Mouse (Mus musculus) midbrain, postnatal 0 days (tissue): ENCODE measurements around the gene Olfr347. TPM values are rescaled to one million over a fixed set of nuclear protein-coding genes. Genes with fewer than 3 reads are reported as not detected.

Experiments
- ATAC-seq: fragments of 200-750 bp; cut with Nextera tagmentation; 2 replicates; pipeline ENCODE4 v1.8.0; 2017; ENCODE audit warnings: moderate number of reproducible peaks, mild to moderate bottlenecking, moderate TSS enrichment, moderate library complexity; ENCODE audit not compliant: low FRiP score
- DNase-seq: peaks from one replicate; pipeline ENCODE4 v3.0.0-alpha.2; 2015; ENCODE audit warnings: low spot score
- H3K27ac ChIP-seq: fragments of 300-500 bp; sonication (generic); 2 replicates; pipeline ENCODE4 v1.5.1; 2014; ENCODE audit warnings: low read depth, mild to moderate bottlenecking, low read length, mixed read lengths
- H3K27me3 ChIP-seq: fragments of 300-500 bp; sonication (generic); 2 replicates; pipeline ENCODE4 v1.6.1; 2014; ENCODE audit warnings: low read length, control low read depth, mixed read lengths; ENCODE audit not compliant: insufficient read depth
- H3K36me3 ChIP-seq: fragments of 300-500 bp; sonication (generic); 2 replicates; pipeline ENCODE4 v1.6.1; 2014; ENCODE audit warnings: low read length, control low read depth, mixed read lengths; ENCODE audit not compliant: insufficient read depth
- H3K4me1 ChIP-seq: fragments of 300-500 bp; sonication (generic); 2 replicates; pipeline ENCODE4 v1.6.1; 2014; ENCODE audit warnings: mild to moderate bottlenecking, control low read depth, antibody characterized with exemption, low read length, mixed read lengths; ENCODE audit not compliant: insufficient read depth
- H3K4me2 ChIP-seq: fragments of 300-500 bp; sonication (generic); 2 replicates; pipeline ENCODE4 v1.6.1; 2014; ENCODE audit warnings: low read depth, mild to moderate bottlenecking, low read length, mixed read lengths; ENCODE audit not compliant: poor library complexity, severe bottlenecking
- H3K4me3 ChIP-seq: fragments of 300-500 bp; sonication (generic); 2 replicates; pipeline ENCODE4 v1.5.1; 2014; ENCODE audit warnings: low read depth, mild to moderate bottlenecking, low read length, moderate library complexity
- H3K9ac ChIP-seq: fragments of 300-500 bp; sonication (generic); replicated peaks from 2 replicates; pipeline ENCODE4 v1.6.1; 2014; ENCODE audit warnings: mild to moderate bottlenecking, low read length, moderate library complexity, mixed read lengths; ENCODE audit not compliant: poor library complexity, severe bottlenecking
- H3K9me3 ChIP-seq: fragments of 300-500 bp; sonication (generic); 2 replicates; pipeline ENCODE4 v1.6.1; 2016; ENCODE audit warnings: low read length, control low read depth
- CTCF ChIP-seq: IDR thresholded peaks from 2 replicates; pipeline ENCODE4 v1.5.1; 2016; ENCODE audit warnings: antibody characterized with exemption, mild to moderate bottlenecking
- WGBS: fragments of 180-500 bp; shearing (Covaris S2); extraction: QIAGEN DNeasy Blood & Tissue Kit; methylation state at CpG from one replicate; pipeline ENCODE4 v1.1.7; 2014; 5-methylcytosine and 5-hydroxymethylcytosine counted together
- polyA plus RNA-seq: library from polyadenylated mRNA; unstranded; fragments of >200 nt; fragmentation: Nextera tagmentation; extraction: Ambion mirVana; gene quantifications from 2 replicates; pipeline ENCODE4 v1.2.1, GENCODE M21; 2015
- total RNA-seq: library from RNA; depleted of rRNA; stranded (reverse); fragments of >200 nt; gene quantifications from 2 replicates; pipeline ENCODE4 v1.2.3, GENCODE M21; 2014; rRNA removed

The Olfr347 gene
- not detected in 2 replicates for total RNA-seq
- polyA plus RNA-seq: not detected in 2 replicates

DNA sequence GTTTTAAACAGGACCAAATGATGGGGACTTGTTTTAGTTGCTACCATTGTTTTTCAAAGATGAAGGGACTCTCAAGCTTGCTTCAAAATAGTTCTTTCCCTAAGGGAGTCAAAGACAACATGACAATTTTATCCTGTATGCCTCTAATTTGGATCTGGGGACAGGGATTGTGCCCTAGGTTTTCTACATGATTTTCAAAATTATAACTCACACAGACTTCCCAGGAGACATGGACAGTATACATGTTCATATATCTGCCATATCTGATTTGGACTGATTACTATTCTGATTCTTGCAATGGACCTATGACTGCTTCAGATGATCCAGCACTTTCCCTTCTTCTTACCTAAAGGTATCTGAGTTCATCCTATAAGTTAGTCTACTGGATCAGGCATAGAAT is at the start of gene Olfr347:
Gene Olfr347 (plus strand): TSS at position 301 of the 400 bp plus-strand sequence.
- H3K4me1 ChIP-seq: no peaks in the 10 kb centered on the region
- no peak for TF ChIP-seq CTCF
- H3K27ac ChIP-seq: no peak within 1 kb of the TSS
- no peaks in the 10 kb centered on the region for H3K27me3 ChIP-seq
- H3K4me3 ChIP-seq: no peak within 1 kb of the TSS
- no peak within 1 kb of the TSS for H3K4me2 ChIP-seq
- H3K9me3 ChIP-seq: peaks cover 15% of the 10 kb centered on the region
- H3K9ac ChIP-seq: no peak within 1 kb of the TSS
- DNase-seq (no peak), ATAC-seq (no peak)
- no peaks in the 10 kb centered on the region for H3K36me3 ChIP-seq

DNA sequence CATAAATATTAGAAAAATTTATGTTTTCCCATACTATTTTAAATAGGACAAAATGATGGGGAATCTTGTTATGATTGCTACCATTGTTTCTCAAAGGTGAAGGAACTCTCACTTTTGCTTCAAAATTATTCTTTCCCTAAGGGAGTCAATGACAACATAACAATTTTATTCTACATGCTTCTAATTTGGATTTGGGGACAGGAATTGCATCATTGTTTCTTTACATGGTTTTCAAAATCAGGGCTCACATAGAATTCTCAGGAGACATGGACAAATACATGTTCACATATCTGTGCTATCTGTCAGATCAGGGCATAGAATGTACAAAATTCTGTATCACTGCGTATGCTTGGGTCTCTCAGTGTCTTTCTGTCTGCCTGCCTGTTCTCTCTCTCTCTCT is 46.2 kb upstream of the Olfr347 start, which contains the start of gene Olfr346:
Gene Olfr346 (plus strand): TSS at position 301 of the 400 bp plus-strand sequence.
- TF ChIP-seq CTCF: no peak
- Histone ChIP-seq H3K4me1 (no peaks in the 10 kb centered on the region), H3K4me2 (no peak within 1 kb of the TSS), H3K9ac (no peak within 1 kb of the TSS), H3K36me3 (no peaks in the 10 kb centered on the region), H3K27ac (no peak within 1 kb of the TSS), H3K9me3 (peaks cover 10% of the 10 kb centered on the region; the same call in 1 of the 2 replicates), H3K27me3 (no peaks in the 10 kb centered on the region), H3K4me3 (no peak within 1 kb of the TSS)
- ATAC-seq (no peak), DNase-seq (no peak)
- 91% methylated on average over 1 of the region's 1 CpGs for WGBS

DNA sequence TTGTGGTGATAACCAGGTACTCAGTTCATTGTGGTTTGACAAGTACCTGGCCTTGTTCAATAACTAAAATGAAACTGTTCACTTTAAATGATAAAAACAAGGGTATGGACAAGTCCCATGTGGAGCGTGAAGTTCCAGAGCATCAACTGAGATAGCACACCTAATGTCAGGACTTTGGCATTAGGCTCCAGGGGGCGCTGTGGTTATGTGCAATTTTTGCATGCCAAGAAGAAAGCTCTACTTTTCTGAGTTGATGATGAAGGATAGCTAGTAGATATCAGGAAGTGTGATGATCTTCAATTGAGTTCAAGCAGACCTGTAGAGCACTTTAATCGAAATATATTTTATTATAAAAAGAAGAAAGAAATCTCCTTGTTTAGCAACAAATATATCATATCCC is 4.5 kb downstream of the Olfr347 start:
- 56% methylated on average over 3 of the region's 3 CpGs for WGBS
- no peak for TF ChIP-seq CTCF
- DNase-seq (no peak), ATAC-seq (no peak)
- Histone ChIP-seq H3K27me3 (no peaks in the 10 kb centered on the region), H3K36me3 (no peaks in the 10 kb centered on the region), H3K9me3 (peaks cover 4% of the 10 kb centered on the region; the same call in 1 of the 2 replicates), H3K4me2 (no peak overlapping the region), H3K4me1 (no peaks in the 10 kb centered on the region), H3K27ac (no peak overlapping the region), H3K9ac (no peak overlapping the region), H3K4me3 (no peak overlapping the region)

DNA sequence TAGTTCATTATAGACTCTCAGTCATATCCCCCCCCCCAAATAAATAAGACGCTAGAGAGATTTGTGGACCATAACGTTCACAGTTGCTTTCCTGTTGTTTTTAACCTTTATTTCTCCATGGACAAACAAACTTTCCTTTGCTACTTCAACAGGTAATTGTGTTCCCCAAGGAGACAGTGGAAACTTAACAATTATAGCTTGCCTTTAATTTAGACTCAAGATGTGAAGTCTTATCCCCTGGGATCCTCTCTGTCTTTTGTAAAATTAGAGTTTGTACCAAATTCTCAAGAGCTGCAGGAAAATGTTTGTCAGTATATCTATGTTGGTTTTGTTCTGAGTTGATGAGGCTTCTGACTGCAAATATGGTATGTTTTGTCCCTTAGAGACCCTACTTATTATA is 52.3 kb downstream of the Olfr347 start, which contains the start of gene Olfr348:
Gene Olfr348 (plus strand): TSS at position 301 of the 400 bp plus-strand sequence.
- H3K9me3 ChIP-seq: peaks cover 11% of the 10 kb centered on the region; the same call in 1 of the 2 replicates
- no peak within 1 kb of the TSS for H3K27ac ChIP-seq
- no peak within 1 kb of the TSS for H3K9ac ChIP-seq
- no peak for ATAC-seq
- H3K36me3 ChIP-seq: no peaks in the 10 kb centered on the region
- WGBS: 74% methylated on average over 2 of the region's 2 CpGs
- no peak for TF ChIP-seq CTCF
- H3K4me2 ChIP-seq: no peak within 1 kb of the TSS
- no peak for DNase-seq
- H3K4me3 ChIP-seq: no peak within 1 kb of the TSS
- no peaks in the 10 kb centered on the region for H3K27me3 ChIP-seq
- H3K4me1 ChIP-seq: no peaks in the 10 kb centered on the region

Other genes starting within 250 kb of the Olfr347 start
- gene Olfr341, start 249.4 kb upstream of the Olfr347 start, total RNA-seq: not detected in 2 replicates
- gene Olfr341, start 249.4 kb upstream of the Olfr347 start, polyA plus RNA-seq: not detected in 2 replicates
- not detected in 2 replicates for gene Olfr342, start 206.9 kb upstream of the Olfr347 start, total RNA-seq
- gene Olfr342, start 206.9 kb upstream of the Olfr347 start, polyA plus RNA-seq: not detected in 2 replicates
- gene Olfr344, start 165.2 kb upstream of the Olfr347 start, total RNA-seq: not detected in 2 replicates
- not detected in 2 replicates for gene Olfr344, start 165.2 kb upstream of the Olfr347 start, polyA plus RNA-seq
- gene Olfr345, start 91.9 kb upstream of the Olfr347 start, total RNA-seq: not detected in 2 replicates
- not detected in 2 replicates for gene Olfr345, start 91.9 kb upstream of the Olfr347 start, polyA plus RNA-seq
- gene Olfr346, start 46.1 kb upstream of the Olfr347 start, total RNA-seq: not detected in 2 replicates
- not detected in 2 replicates for gene Olfr346, start 46.1 kb upstream of the Olfr347 start, polyA plus RNA-seq
- not detected in 2 replicates for gene Olfr348, start 52.4 kb downstream of the Olfr347 start, total RNA-seq
- gene Olfr348, start 52.4 kb downstream of the Olfr347 start, polyA plus RNA-seq: not detected in 2 replicates
- not detected in 2 replicates for gene Olfr50, start 58.6 kb downstream of the Olfr347 start, total RNA-seq
- gene Olfr50, start 58.6 kb downstream of the Olfr347 start, polyA plus RNA-seq: not detected in 2 replicates
- not detected in 2 replicates for gene Olfr3, start 85.1 kb downstream of the Olfr347 start, total RNA-seq
- gene Olfr3, start 85.1 kb downstream of the Olfr347 start, polyA plus RNA-seq: not detected in 2 replicates
- not detected in 2 replicates for gene Olfr350, start 114.4 kb downstream of the Olfr347 start, total RNA-seq
- not detected in 2 replicates for gene Olfr350, start 114.4 kb downstream of the Olfr347 start, polyA plus RNA-seq
- gene Olfr351, start 130.8 kb downstream of the Olfr347 start, total RNA-seq: not detected in 2 replicates
- gene Olfr351, start 130.8 kb downstream of the Olfr347 start, polyA plus RNA-seq: not detected in 2 replicates
- not detected in 2 replicates for gene Olfr352, start 136.6 kb downstream of the Olfr347 start, total RNA-seq
- gene Olfr352, start 136.6 kb downstream of the Olfr347 start, polyA plus RNA-seq: not detected in 2 replicates
- gene Olfr353, start 161.0 kb downstream of the Olfr347 start, total RNA-seq: not detected in 2 replicates
- not detected in 2 replicates for gene Olfr353, start 161.0 kb downstream of the Olfr347 start, polyA plus RNA-seq
- gene Olfr354, start 173.8 kb downstream of the Olfr347 start, total RNA-seq: not detected in 2 replicates
- not detected in 2 replicates for gene Olfr354, start 173.8 kb downstream of the Olfr347 start, polyA plus RNA-seq
- gene Olfr355, start 197.0 kb downstream of the Olfr347 start, total RNA-seq: not detected in 2 replicates
- not detected in 2 replicates for gene Olfr355, start 197.0 kb downstream of the Olfr347 start, polyA plus RNA-seq
- gene Olfr356, start 205.2 kb downstream of the Olfr347 start, total RNA-seq: not detected in 2 replicates
- not detected in 2 replicates for gene Olfr356, start 205.2 kb downstream of the Olfr347 start, polyA plus RNA-seq